Comparison of ENCODE assay signal across 11 mouse cellular contexts in the genomic region with DNA sequence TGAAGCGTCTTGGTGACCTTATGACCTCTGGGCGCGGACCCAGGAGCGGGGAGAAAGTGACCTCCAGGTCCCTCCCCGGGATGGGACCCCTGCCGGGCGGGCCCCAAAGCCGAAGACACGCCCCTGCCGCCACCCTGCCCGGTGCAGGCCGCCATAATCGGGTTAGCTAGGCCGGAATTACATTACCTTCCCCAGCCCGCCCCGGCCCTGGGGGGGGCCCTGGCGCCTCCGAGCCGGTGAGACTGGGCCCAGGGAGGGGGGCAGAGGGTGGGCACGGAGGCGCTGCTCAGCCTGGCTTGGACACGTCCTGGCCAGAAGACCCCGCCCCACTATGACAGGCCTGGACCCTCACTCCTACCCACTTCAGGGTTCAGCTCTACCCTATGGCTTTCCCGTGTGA. TPM values are rescaled to one million over a fixed set of nuclear protein-coding genes. Genes with fewer than 3 reads are reported as not detected.
DNase-seq lines count a peak whose midpoint lies in the region; ATAC-seq lines count a peak whose summit lies in the region.
"Had no signal": no experiment of that assay in that cellular context is flagged by ENCODE, and none has a peak within 500 bp of the region (broad histone marks: within the 10 kb centered on the region; RNA-seq: fewer than 3 reads in every experiment).

No protein-coding gene starts in this region.

- no peaks in the 10 kb centered on the region for H3K36me3 ChIP-seq in heart, embryonic 11.5 days (ENCODE audit: control insufficient read depth, insufficient read depth, low read length)
- no peaks in the 10 kb centered on the region for H3K36me3 ChIP-seq in limb, embryonic 12.5 days

- peak overlapping the region; percentile 22 for H3K4me3 ChIP-seq in heart, embryonic 11.5 days (ENCODE audit: low read depth, low read length)
- peak overlapping the region; percentile 17 for H3K4me3 ChIP-seq in limb, embryonic 12.5 days (replicated peaks)

- ATAC-seq in heart, embryonic 11.5 days (replicated peaks; ENCODE audit: insufficient number of reproducible peaks, low FRiP score, low TSS enrichment): no peak
- ATAC-seq in limb, embryonic 12.5 days (ENCODE audit: insufficient number of reproducible peaks, insufficient read depth, low FRiP score, low TSS enrichment, low read depth): no peak
- ATAC-seq in erythroblast, adult 5-6 weeks (replicated peaks; ENCODE audit: low FRiP score, poor library complexity, severe bottlenecking): no peak

- intact Hi-C loops in heart, postnatal 36 days (cut with DNase I): no loop called here
- intact Hi-C loops in left cerebral cortex, postnatal 4 days (cut with DNase I): no loop called here

- H3K9me3 ChIP-seq in heart, embryonic 11.5 days (replicated peaks; ENCODE audit: control insufficient read depth, low read length): no peaks in the 10 kb centered on the region
- H3K9me3 ChIP-seq in limb, embryonic 12.5 days: no peaks in the 10 kb centered on the region

- H3K27ac ChIP-seq in heart, embryonic 11.5 days (ENCODE audit: low read depth, low read length): no peak overlapping the region
- H3K27ac ChIP-seq in limb, embryonic 12.5 days: no peak overlapping the region

- H3K4me2 ChIP-seq in heart, embryonic 11.5 days: peak overlapping the region; percentile 38
- peak overlapping the region; percentile 46 for H3K4me2 ChIP-seq in limb, embryonic 12.5 days

- under 1% methylated on average over 15 of the region's 24 CpGs for WGBS in heart, embryonic 11.5 days (ENCODE audit: insufficient replicate concordance)
- 2% methylated on average over 24 of the region's 24 CpGs for WGBS in limb, embryonic 12.5 days

- DNase-seq in heart, postnatal 36 days: no peak
- peak; percentile 69 for DNase-seq in testis, postnatal 10 days (ENCODE audit: low spot score)
- no peak for DNase-seq in testis, postnatal 14 days (ENCODE audit: low spot score)
- DNase-seq in left cerebral cortex, postnatal 4 days: no peak
- DNase-seq in layer of hippocampus, postnatal 36 days: no peak

- peaks cover 96% of the 10 kb centered on the region for H3K27me3 ChIP-seq in heart, embryonic 11.5 days (ENCODE audit: control insufficient read depth, insufficient read depth, low read length)
- H3K27me3 ChIP-seq in limb, embryonic 12.5 days: peaks cover 97% of the 10 kb centered on the region

- peaks cover 15% of the 10 kb centered on the region for H3K4me1 ChIP-seq in heart, embryonic 11.5 days (ENCODE audit: control insufficient read depth, insufficient read depth, low read length)
- H3K4me1 ChIP-seq in limb, embryonic 12.5 days (replicated peaks): peaks cover 28% of the 10 kb centered on the region

- no peak overlapping the region for H3K9ac ChIP-seq in heart, embryonic 11.5 days (ENCODE audit: low read depth, low read length)
- peak overlapping the region; percentile 18; the same call in 1 of the 2 replicates for H3K9ac ChIP-seq in limb, embryonic 12.5 days (replicated peaks)

RNA-seq across cellular contexts. Expression of gene Tlx2, which starts 1.1 kb away (rescaled TPM):
- 0.23 TPM in 1 of 2 replicates, not detected in the other for polyA plus RNA-seq in heart, embryonic 11.5 days (2014; fragmentation: Nextera tagmentation; extraction: Ambion mirVana)
- total RNA-seq in heart, postnatal 36 days (2021): not detected
- 0.27 and 1.0 TPM in 2 replicates for polyA plus RNA-seq in limb, embryonic 12.5 days (2016; fragmentation: Nextera tagmentation; extraction: Ambion mirVana)
- total RNA-seq in erythroblast, adult 5-6 weeks (2015; ENCODE audit: low replicate concordance): not detected in 2 replicates
- not detected in 2 replicates for total RNA-seq in erythroblast, adult 5-6 weeks (2017; ENCODE audit: low replicate concordance)
- total RNA-seq in left cerebral cortex, postnatal 4 days (2021): not detected
- total RNA-seq in layer of hippocampus, postnatal 36 days (2021): not detected
- total RNA-seq: gastrocnemius, adult 8-10 months; layer of hippocampus, postnatal 25 days; MEL had no signal

RNA-seq across cellular contexts. Expression of gene Pcgf1, which starts 6.4 kb away (rescaled TPM):
- 15.1 and 17.0 TPM in 2 replicates for polyA plus RNA-seq in heart, embryonic 11.5 days (2014; fragmentation: Nextera tagmentation; extraction: Ambion mirVana)
- total RNA-seq in heart, postnatal 36 days (2021): 10 to 100 TPM in 1 of 2 experiments, 1 to 10 TPM in 1; 8.6 to 10.1 TPM
- 39.0 and 39.7 TPM in 2 replicates for polyA plus RNA-seq in limb, embryonic 12.5 days (2016; fragmentation: Nextera tagmentation; extraction: Ambion mirVana)
- 19.8 and 29.7 TPM in 2 replicates for total RNA-seq in erythroblast, adult 5-6 weeks (2015; ENCODE audit: low replicate concordance)
- 11.0 and 18.1 TPM in 2 replicates for total RNA-seq in erythroblast, adult 5-6 weeks (2017; ENCODE audit: low replicate concordance)
- 10 to 100 TPM; 16.8 to 23.3 TPM for total RNA-seq in left cerebral cortex, postnatal 4 days (2021)
- total RNA-seq in layer of hippocampus, postnatal 36 days (2021): 10 to 100 TPM; 33.9 to 34.9 TPM

RNA-seq across cellular contexts. Expression of gene Dqx1, which starts 13.6 kb away (rescaled TPM):
- 0.24 and 0.30 TPM in 2 replicates for polyA plus RNA-seq in heart, embryonic 11.5 days (2014; fragmentation: Nextera tagmentation; extraction: Ambion mirVana)
- under 1 TPM; 0.65 to 0.89 TPM for total RNA-seq in heart, postnatal 36 days (2021)
- polyA plus RNA-seq in limb, embryonic 12.5 days (2016; fragmentation: Nextera tagmentation; extraction: Ambion mirVana): 0.68 and 1.1 TPM in 2 replicates
- 1.7 and 3.5 TPM in 2 replicates for total RNA-seq in erythroblast, adult 5-6 weeks (2015; ENCODE audit: low replicate concordance)
- 4.2 and 6.7 TPM in 2 replicates for total RNA-seq in erythroblast, adult 5-6 weeks (2017; ENCODE audit: low replicate concordance)
- total RNA-seq in left cerebral cortex, postnatal 4 days (2021): under 1 TPM; 0.62 to 0.84 TPM
- total RNA-seq in layer of hippocampus, postnatal 36 days (2021): under 1 TPM; 0.40 to 0.94 TPM

RNA-seq across cellular contexts. Expression of gene Lbx2, which starts 14.9 kb away (rescaled TPM):
- 0.46 and 0.52 TPM in 2 replicates for polyA plus RNA-seq in heart, embryonic 11.5 days (2014; fragmentation: Nextera tagmentation; extraction: Ambion mirVana)
- total RNA-seq in heart, postnatal 36 days (2021): 1 to 10 TPM in 1 of 2 experiments, under 1 TPM in 1; 0.68 to 1.1 TPM
- polyA plus RNA-seq in limb, embryonic 12.5 days (2016; fragmentation: Nextera tagmentation; extraction: Ambion mirVana): 0.63 and 6.7 TPM in 2 replicates
- total RNA-seq in erythroblast, adult 5-6 weeks (2015; ENCODE audit: low replicate concordance): not detected in 2 replicates
- total RNA-seq in erythroblast, adult 5-6 weeks (2017; ENCODE audit: low replicate concordance): not detected in 2 replicates
- total RNA-seq in left cerebral cortex, postnatal 4 days (2021): not detected
- under 1 TPM in 1 of 2 experiments, not detected in 1; 0.48 TPM for total RNA-seq in layer of hippocampus, postnatal 36 days (2021)

RNA-seq across cellular contexts. Expression of gene Htra2, which starts 16.1 kb away (rescaled TPM):
- 41.8 and 43.3 TPM in 2 replicates for polyA plus RNA-seq in heart, embryonic 11.5 days (2014; fragmentation: Nextera tagmentation; extraction: Ambion mirVana)
- total RNA-seq in heart, postnatal 36 days (2021): 10 to 100 TPM; 34.2 to 35.4 TPM
- polyA plus RNA-seq in limb, embryonic 12.5 days (2016; fragmentation: Nextera tagmentation; extraction: Ambion mirVana): 68.7 and 75.5 TPM in 2 replicates
- total RNA-seq in erythroblast, adult 5-6 weeks (2015; ENCODE audit: low replicate concordance): 69.4 and 97.8 TPM in 2 replicates
- 41.9 and 57.7 TPM in 2 replicates for total RNA-seq in erythroblast, adult 5-6 weeks (2017; ENCODE audit: low replicate concordance)
- 10 to 100 TPM; 66.1 to 70.5 TPM for total RNA-seq in left cerebral cortex, postnatal 4 days (2021)
- 10 to 100 TPM; 47.1 to 49.0 TPM for total RNA-seq in layer of hippocampus, postnatal 36 days (2021)
